Mouse (Mus musculus) intestine, embryonic 15.5 days (tissue): Measurements from ENCODE around the gene Nhsl2. TPM values are rescaled to one million over a fixed set of nuclear protein-coding genes. Genes with fewer than 3 reads are reported as not detected.

Experiments used
- polyA plus RNA-seq: library from polyadenylated mRNA; unstranded; fragments of >200 nt; fragmentation: Nextera tagmentation; extraction: Ambion mirVana; gene quantifications from 2 replicates; pipeline ENCODE4 v1.2.1, GENCODE M21; 2015

Nhsl2 gene
- polyA plus RNA-seq, 1 experiment from 2014 or later = 10.4 TPM

Other genes starting within 250 kb of the Nhsl2 start
- gene Ogt, start 209.3 kb upstream of the Nhsl2 start, polyA plus RNA-seq = 111 and 117 TPM in 2 replicates
- 0.49 and 0.63 TPM in 2 replicates for gene Cxcr3, start 115.1 kb upstream of the Nhsl2 start, polyA plus RNA-seq
- gene Gm4779, start 55.0 kb upstream of the Nhsl2 start, polyA plus RNA-seq = 0.19 and 0.23 TPM in 2 replicates
- gene 8030474K03Rik, start 54.7 kb upstream of the Nhsl2 start, polyA plus RNA-seq = 0.08 TPM in 1 of 2 replicates, not detected in the other
- gene Rtl5, start 221.9 kb downstream of the Nhsl2 start, polyA plus RNA-seq = 1.1 and 1.3 TPM in 2 replicates